Mouse (Mus musculus): ENCODE data around the gene Fam205c. TPM values are rescaled to one million over a fixed set of nuclear protein-coding genes. Genes with fewer than 3 reads are reported as not detected.
A peak's percentile ranks its signal among the peaks of the same experiment; 100 is the strongest.
"Not testable (repeated sequence)": the region's sequence is repeated elsewhere in the genome, so short reads cannot be mapped to it uniquely, and the experiment has no call there.

Fam205c gene
- polyA plus RNA-seq, 1 experiment: 0.22 TPM

DNA sequence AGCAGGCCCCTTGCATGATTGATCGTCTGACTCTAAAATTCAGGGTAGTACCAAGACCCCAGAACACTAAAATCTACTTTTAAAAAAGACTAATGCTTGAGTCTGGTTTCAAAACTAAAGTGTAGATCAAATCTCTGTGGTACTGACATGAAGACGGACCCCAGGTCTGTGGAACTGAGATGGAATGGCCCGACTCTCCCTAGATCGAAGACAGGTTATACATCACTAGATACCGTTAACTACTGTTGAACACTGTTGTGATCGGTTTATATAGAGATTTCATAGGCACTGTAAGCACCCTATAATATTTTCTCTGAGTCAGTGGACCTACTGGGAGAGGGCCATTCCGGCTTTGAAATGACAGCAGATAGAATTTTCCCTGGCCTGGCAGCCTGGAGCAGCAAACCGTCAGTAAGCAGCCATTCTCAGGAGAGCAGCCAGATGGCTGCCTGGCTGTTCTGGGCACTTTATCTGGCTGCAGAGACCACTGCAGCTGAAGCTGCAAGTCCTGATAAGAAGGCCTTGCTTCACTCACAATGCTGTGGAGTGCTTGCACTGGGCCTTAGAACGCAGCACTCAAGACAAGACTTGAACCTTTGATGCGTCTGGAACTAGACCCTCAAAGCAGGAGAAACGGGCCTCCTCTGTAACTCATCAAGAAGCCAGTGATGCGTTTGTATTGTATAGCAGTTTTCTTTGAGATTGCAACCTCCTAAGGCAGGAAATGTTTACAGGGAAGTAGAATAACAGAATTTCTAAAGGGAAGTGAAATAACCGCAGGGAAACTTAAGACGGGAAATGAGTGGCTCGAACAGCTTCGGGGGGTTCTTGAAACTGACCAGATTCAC lies 6.0 kb upstream of the Fam205c start:
- DNase-seq (ENCODE audit: extremely low spot score in 1 of 2, low spot score in 1 of 2): no peak

DNA sequence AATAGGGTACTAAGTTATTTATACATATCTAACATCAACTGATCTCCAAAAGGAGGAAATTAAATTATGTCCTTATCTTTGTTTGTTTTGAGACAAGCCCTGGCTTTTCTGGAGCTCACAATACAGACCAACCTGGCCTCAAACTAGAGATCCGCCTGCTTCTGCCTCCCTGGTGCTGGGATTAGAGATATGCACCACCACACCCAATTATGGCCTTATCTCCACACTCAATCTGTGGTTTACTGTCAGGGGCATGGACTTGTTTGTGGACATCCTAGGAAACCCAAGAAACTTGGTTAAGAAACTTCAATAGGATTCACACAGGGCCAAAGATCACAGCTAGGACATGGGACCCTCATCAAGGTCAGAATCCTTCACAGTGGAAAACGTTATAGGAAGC lies 3.6 kb upstream of the Fam205c start:
- no peak for DNase-seq (ENCODE audit: extremely low spot score in 1 of 2, low spot score in 1 of 2)

DNA sequence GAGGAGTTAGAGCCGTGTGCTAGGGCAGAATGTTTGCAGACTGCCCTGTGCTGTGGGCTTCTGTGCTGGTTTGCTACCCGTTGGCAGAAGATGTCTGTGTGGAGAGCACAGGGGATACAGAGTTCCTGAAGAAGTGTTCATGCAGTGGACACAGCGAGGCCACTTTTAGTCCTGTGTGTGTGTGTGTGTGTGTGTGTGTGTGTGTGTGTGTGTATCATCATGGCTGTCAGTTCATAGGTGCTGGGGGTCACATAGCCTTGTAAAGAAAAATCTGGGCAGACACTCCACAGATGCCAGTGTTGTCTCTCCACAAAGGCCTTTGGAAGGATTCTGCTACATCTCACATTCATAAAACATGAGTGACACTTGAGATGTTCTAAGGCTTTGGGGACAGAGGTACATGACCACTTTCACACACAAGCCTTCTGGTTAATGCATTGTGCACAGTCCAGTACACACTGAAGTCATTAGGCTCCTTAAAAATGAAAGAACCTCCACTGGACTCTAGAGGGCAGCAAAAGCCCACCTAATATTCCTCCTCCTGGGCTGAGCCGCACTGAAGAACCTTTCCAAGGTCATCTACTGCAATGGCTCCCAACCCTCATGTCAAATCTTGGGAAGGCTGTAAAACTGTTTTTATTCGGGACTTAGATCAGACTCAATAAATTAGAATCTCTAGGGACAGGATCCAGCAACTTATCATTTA lies 2.7 kb upstream of the Fam205c start:
- peak in 1 of 2 experiments; percentile 80 for DNase-seq (ENCODE audit: extremely low spot score in 1 of 2, low spot score in 1 of 2)

DNA sequence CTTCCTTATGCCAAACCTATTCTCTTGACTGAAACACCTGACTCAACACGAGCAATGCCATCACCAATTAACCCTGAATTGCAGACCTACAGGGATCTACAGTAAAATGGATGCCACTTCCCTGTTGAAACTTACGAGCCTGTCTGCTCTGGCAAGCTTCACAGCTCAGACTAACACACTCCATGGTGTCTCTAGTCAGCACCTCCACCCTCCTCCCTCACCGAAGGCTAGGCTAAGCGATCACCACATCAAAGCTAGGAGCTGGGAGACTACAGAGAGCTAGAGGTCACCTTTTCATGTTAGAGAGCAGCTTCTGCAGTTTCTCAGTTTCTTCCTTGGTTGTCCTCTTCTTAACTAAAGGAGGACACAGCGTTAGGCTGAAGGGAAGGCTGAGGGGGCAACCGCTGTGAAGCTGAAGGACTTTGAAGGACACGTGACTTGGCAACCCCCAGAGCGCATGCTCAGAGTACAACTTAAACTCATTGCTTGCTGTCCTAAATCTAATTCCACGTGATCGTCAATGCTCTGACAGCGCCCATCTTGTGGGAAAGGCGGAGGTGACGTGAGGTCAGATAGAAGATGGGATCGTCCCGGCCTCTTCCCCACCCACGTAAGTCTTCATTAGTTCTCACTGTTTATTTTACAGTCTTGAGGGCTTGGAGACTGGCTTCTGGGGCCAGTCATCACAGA lies 1.1 kb downstream of the Fam205c start:
- no peak for DNase-seq (ENCODE audit: extremely low spot score in 1 of 2, low spot score in 1 of 2)

DNA sequence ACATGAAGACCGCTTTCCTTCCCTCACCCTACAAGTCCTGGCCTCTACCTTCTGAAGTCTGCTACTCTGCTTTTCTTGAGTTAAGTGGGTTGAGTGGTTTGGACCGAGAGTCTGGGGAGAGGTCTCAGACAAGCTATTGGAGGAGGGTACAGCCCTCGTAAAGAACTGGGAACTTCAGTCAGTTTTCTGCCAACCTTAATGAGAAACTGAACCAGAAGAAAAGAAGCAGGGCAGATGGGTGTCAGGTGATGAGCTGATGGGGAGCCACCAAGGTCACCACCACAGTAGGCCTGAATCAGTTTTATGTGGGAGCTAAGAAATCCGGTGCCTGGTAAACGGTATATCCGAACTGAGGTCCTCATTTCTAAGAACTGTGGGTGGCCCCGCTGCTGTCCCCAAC lies 1.9 kb downstream of the Fam205c start:
- DNase-seq (ENCODE audit: extremely low spot score in 1 of 2, low spot score in 1 of 2): no peak

DNA sequence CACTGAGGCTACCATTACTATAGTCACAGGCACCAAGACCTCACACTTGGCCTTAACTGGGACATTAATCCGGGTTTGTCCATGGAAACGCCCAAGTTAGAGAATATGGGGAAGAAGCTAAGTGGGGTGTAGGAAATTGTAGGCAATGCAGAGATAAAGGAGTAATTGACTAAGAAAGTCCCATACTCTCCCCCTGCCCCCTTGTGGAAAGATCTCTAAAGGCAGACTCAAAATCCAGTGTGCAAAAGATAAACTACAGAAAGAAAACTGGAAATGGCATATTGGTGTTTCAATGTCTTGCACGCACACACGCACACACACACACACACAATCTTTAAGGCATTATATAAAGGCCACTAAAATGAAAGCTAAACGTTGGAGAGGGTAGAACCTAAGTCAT lies 3.3 kb downstream of the Fam205c start:
- peak in 1 of 2 experiments; percentile 15 for DNase-seq (ENCODE audit: extremely low spot score in 1 of 2, low spot score in 1 of 2)

DNA sequence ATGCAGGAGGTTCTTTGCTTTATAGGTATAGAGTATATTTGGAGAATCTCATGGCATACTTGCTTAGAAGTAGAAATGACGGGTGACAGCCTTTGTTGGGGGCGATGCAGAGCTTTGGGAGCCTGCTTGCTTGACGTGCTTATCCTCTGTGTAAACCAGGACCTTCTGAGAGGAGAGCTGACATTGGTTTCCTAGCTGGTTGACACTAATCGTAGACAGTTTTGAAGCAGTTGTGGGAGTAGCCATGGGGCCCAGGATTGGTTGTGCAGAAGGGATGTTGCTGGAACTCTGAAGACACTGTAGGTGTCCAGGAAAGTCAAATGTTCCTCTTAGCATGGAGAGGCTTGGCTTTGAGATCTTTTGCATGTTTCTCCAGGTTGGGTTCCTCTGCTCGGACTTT lies 5.8 kb downstream of the Fam205c start:
- DNase-seq (ENCODE audit: extremely low spot score in 1 of 2, low spot score in 1 of 2): no peak

DNA sequence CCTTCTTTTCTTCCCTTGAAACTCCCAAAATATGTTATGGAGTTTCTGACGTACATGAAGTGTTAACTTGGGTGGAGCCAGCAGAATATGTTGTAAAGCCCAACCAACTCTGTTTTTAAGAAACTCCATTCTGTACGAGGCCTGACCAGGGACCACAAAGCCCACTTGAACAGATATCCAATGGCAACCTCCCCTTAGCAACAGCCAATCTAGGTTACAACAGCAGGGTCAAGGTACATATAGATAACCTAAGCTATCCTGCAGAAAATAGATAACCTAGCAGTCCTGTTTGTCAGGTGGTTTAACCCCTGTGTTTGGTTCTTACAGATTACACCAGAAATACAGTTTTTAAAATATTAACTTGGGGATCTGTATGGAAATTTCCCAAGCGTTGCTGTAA lies 6.6 kb downstream of the Fam205c start:
- DNase-seq (ENCODE audit: extremely low spot score in 1 of 2, low spot score in 1 of 2): no peak

DNA sequence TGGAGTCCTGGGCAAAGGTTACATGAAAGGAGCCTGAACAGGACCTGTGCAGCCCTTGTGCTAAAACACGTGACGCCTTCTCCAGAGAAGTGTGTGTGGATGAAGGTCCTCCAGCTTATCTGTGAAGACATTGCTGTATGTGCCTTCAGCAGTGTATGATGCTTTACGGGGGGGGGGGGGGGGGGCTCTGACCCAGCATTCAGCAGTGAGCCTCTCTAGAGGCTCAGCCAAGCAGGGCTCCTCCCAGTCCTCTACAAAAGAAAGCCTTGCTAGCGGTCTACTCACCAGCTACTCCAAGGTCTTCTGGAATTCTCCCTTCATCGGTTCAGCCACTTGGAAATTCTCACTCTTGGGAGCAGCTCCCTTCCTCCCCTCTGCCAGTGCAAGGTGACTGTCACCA lies 10.5 kb downstream of the Fam205c start:
- not testable (repeated sequence) for DNase-seq (ENCODE audit: extremely low spot score in 1 of 2, low spot score in 1 of 2)

DNA sequence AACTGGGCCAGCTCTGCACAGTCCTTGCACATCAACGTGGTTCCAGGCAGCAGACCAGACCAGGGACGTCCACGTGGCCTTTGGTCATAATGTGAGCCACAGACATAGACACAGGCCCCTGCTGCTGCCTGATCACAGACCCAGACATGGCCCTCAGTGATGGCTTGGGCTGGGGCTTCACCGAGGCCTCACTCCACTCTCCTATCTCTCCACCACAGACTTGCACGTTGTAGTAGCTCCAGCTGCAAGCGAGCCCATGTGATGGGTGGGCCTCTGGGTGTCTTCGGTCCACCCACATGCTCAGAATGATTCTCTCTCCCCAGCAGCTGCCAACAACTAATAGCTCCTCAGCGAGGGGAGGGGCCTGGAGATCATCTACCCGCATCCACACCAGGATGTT lies 13.6 kb downstream of the Fam205c start:
- DNase-seq (ENCODE audit: extremely low spot score in 1 of 2, low spot score in 1 of 2): not testable (repeated sequence)

DNA sequence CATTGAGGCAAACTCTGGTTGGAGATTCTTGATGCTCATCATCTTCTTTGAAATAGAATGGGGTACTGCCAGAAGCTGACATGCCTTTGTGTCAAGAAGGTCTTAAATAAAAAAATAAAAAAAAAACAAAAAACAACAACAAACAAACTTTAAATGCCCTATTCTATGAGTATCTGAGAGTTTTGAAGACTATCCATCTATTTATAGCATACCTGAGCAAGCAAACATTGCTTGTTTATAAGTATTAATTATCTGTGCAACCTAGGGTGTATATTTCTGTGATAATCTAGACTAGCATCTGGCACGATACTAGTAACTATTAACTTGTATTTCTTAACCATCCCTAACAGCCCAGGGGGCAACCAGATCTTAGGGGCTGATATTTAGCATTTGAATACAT lies 17.4 kb downstream of the Fam205c start, which contains the start of gene Gm12394:
Gm12394 (minus strand) TSS at position 101 of the 400 bp plus-strand sequence.
- DNase-seq (ENCODE audit: extremely low spot score in 1 of 2, low spot score in 1 of 2): not testable (repeated sequence)

DNA sequence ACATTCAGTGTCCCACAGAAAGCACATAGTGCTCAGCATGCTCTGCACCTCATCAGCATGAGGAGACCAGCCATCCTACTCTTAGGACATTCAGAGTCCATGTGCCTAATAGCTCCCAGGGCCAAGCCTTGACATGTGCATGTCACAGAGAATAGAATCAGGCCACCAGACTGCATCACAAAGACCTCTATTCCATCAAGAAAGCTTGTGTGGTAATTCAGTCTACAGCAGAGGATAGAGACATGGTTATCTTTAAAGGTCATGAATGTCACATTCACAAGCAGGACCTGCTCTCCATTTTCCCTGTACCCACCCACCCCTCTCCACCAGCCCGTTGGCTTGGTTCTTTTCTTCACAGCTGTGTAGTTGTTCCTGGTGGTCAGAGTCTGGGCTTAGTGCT lies 20.2 kb downstream of the Fam205c start, which contains the start of gene Fam205a1:
Fam205a1 (minus strand) TSS at position 101 of the 400 bp plus-strand sequence.
- not testable (repeated sequence) for DNase-seq (ENCODE audit: extremely low spot score in 1 of 2, low spot score in 1 of 2)

Other genes starting within 250 kb of the Fam205c start
- gene Gm2564, start 244.5 kb downstream of the Fam205c start, polyA plus RNA-seq (2012; rRNA removed): 1.2 and 1.8 TPM in 2 replicates
- gene Ccl27b, start 219.0 kb downstream of the Fam205c start, polyA plus RNA-seq (2012; rRNA removed): 5.6 and 6.9 TPM in 2 replicates
- 0.08 TPM in 1 of 2 replicates, not detected in the other for gene Il11ra2, start 212.3 kb downstream of the Fam205c start, polyA plus RNA-seq (2012; rRNA removed)
- 0.92 and 1.3 TPM in 2 replicates for gene 4930578G10Rik, start 138.7 kb downstream of the Fam205c start, polyA plus RNA-seq (2012; rRNA removed)
- 1.4 and 2.8 TPM in 2 replicates for gene Ccl19, start 117.7 kb downstream of the Fam205c start, polyA plus RNA-seq (2012; rRNA removed)
- 0.12 and 1.3 TPM in 2 replicates for gene Ccl21a, start 100.2 kb downstream of the Fam205c start, polyA plus RNA-seq (2012; rRNA removed)
- 0.11 and 0.18 TPM in 2 replicates for gene Fam205a1, start 20.3 kb downstream of the Fam205c start, polyA plus RNA-seq (2012; rRNA removed)
- gene Gm12394, start 17.5 kb downstream of the Fam205c start, polyA plus RNA-seq (2012; rRNA removed): 0.14 TPM in 1 of 2 replicates, not detected in the other
- 175 and 199 TPM in 2 replicates for gene Phf24, start 42.4 kb upstream of the Fam205c start, polyA plus RNA-seq (2012; rRNA removed)
- gene Dnajb5, start 75.6 kb upstream of the Fam205c start, polyA plus RNA-seq (2012; rRNA removed): 126 and 151 TPM in 2 replicates
- 0.11 and 0.18 TPM in 2 replicates for gene 1700022I11Rik, start 95.4 kb upstream of the Fam205c start, polyA plus RNA-seq (2012; rRNA removed)
- 170 and 193 TPM in 2 replicates for gene Vcp, start 126.3 kb upstream of the Fam205c start, polyA plus RNA-seq (2012; rRNA removed)
- gene Fancg, start 136.3 kb upstream of the Fam205c start, polyA plus RNA-seq (2012; rRNA removed): 19.7 and 23.2 TPM in 2 replicates
- gene Pigo, start 151.6 kb upstream of the Fam205c start, polyA plus RNA-seq (2012; rRNA removed): 20.7 and 23.0 TPM in 2 replicates
- gene Stoml2, start 157.5 kb upstream of the Fam205c start, polyA plus RNA-seq (2012; rRNA removed): 106 and 107 TPM in 2 replicates
- 31.7 and 37.3 TPM in 2 replicates for gene Fam214b, start 172.0 kb upstream of the Fam205c start, polyA plus RNA-seq (2012; rRNA removed)
- 45.8 and 54.2 TPM in 2 replicates for gene Unc13b, start 184.7 kb upstream of the Fam205c start, polyA plus RNA-seq (2012; rRNA removed)